Comparison of ENCODE assay signal across 8 mouse cellular contexts in the genomic region with DNA sequence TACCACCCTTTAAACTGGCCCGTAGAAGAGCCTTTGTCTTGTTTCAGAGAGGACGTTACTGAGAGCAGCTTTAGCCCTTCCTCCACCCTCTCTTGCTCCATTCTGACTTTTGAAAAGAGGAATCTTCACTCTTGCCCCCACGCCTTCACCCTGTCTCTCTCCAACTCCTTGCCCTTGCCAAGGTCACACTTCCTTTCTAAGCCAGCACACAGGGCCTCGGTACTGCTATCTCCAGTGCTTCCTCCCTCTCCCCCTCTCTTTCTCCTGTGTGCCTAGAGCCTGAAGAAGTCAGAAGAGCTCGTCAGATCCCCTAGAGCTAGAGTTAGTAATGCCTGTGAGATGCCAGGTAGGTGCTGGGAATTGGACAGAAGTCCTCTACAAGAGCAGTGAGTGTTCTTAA. TPM values are rescaled to one million over a fixed set of nuclear protein-coding genes. Genes with fewer than 3 reads are reported as not detected.
DNase-seq lines count a peak whose midpoint lies in the region; ATAC-seq and TF ChIP-seq lines count a peak whose summit lies in the region.

No protein-coding gene starts in this region.

- TF ChIP-seq EP300 in liver, postnatal 0 days (IDR thresholded peaks at IDR 0.05; ENCODE audit: low read depth): no peak

- H3K36me3 ChIP-seq in erythroblast, embryonic 14.5 days (ENCODE audit: control insufficient read depth): peaks cover 43% of the 10 kb centered on the region
- H3K36me3 ChIP-seq in liver, postnatal 0 days (replicated peaks; ENCODE audit: insufficient read depth, low read length): peaks cover 14% of the 10 kb centered on the region

- peak overlapping the region; percentile 72 for H3K4me3 ChIP-seq in erythroblast, embryonic 14.5 days (replicated peaks)
- no peak overlapping the region for H3K4me3 ChIP-seq in left cerebral cortex, adult 2 months
- H3K4me3 ChIP-seq in liver, postnatal 0 days (ENCODE audit: low read depth, low read length): no peak overlapping the region

- no peak for DNase-seq in left cerebral cortex, adult 2 months (ENCODE audit: extremely low spot score in 1 of 2, low spot score in 2 of 2)
- DNase-seq in left cerebral cortex, adult 18-20 months (ENCODE audit: low spot score in 2 of 2): no peak
- DNase-seq in ZHBTc4 (ENCODE audit: low read depth, low spot score): peak; percentile 66
- DNase-seq in liver, postnatal 0 days: no peak
- DNase-seq in adrenal gland, postnatal 4 days (ENCODE audit: low spot score in 2 of 2): no peak

- H3K4me1 ChIP-seq in erythroblast, embryonic 14.5 days (ENCODE audit: control insufficient read depth): peaks cover 70% of the 10 kb centered on the region
- peaks cover 27% of the 10 kb centered on the region for H3K4me1 ChIP-seq in liver, postnatal 0 days (ENCODE audit: insufficient read depth)

- H3K27ac ChIP-seq in left cerebral cortex, adult 2 months: peak overlapping the region; percentile 100
- peak overlapping the region; percentile 96 for H3K27ac ChIP-seq in liver, postnatal 0 days (ENCODE audit: low read depth)

- H3K9me3 ChIP-seq in erythroblast, embryonic 14.5 days (ENCODE audit: control insufficient read depth, low read length): no peaks in the 10 kb centered on the region
- no peaks in the 10 kb centered on the region for H3K9me3 ChIP-seq in liver, postnatal 0 days (ENCODE audit: low read length)

- TF ChIP-seq CTCF in left cerebral cortex, adult 2 months (IDR thresholded peaks at IDR 0.05): no peak
- TF ChIP-seq CTCF in liver, postnatal 0 days (IDR thresholded peaks at IDR 0.05; ENCODE audit: low read depth): no peak

- no peaks in the 10 kb centered on the region for H3K27me3 ChIP-seq in erythroblast, embryonic 14.5 days (ENCODE audit: control insufficient read depth)
- H3K27me3 ChIP-seq in liver, postnatal 0 days (ENCODE audit: insufficient read depth, low read length): no peaks in the 10 kb centered on the region

- intact Hi-C loops in left cerebral cortex, adult 2 months (cut with DNase I): loop anchor here (5.0 kb wide), 3 partner anchors 182 to 242 kb away; partner anchors contain the start of genes Abca17, Abca3 and Rnps1

- H3K4me2 ChIP-seq in liver, postnatal 0 days (ENCODE audit: low read depth, low read length): peak overlapping the region; percentile 83

- no peak for ATAC-seq in erythroblast, adult 5-6 weeks (replicated peaks; ENCODE audit: low FRiP score, poor library complexity, severe bottlenecking)
- ATAC-seq in liver, postnatal 0 days: no peak
- ATAC-seq in erythroid progenitor cell, adult 5-6 weeks (replicated peaks; ENCODE audit: low FRiP score, poor library complexity, severe bottlenecking): no peak

- WGBS in liver, postnatal 0 days (ENCODE audit: insufficient replicate concordance): 42% methylated on average over 5 of the region's 5 CpGs

- H3K9ac ChIP-seq in liver, postnatal 0 days (replicated peaks): no peak overlapping the region

RNA-seq across cellular contexts. Expression of gene Atp6v0c, which starts 1.2 kb away (rescaled TPM):
- polyA plus RNA-seq in erythroblast, embryonic 14.5 days (2012): 65.8 and 80.2 TPM in 2 replicates
- total RNA-seq in erythroblast, adult 5-6 weeks (2015; ENCODE audit: low replicate concordance): 160 and 166 TPM in 2 replicates
- total RNA-seq in erythroblast, adult 5-6 weeks (2017; ENCODE audit: low replicate concordance): 53.8 and 97.7 TPM in 2 replicates
- 1,000 to 10,000 TPM; 1,211 to 1,240 TPM for total RNA-seq in left cerebral cortex, adult 2 months (2021)
- total RNA-seq in left cerebral cortex, adult 18-20 months (2021): 1,000 to 10,000 TPM; 1,209 to 1,218 TPM
- 422 and 445 TPM in 2 replicates for polyA plus RNA-seq in liver, postnatal 0 days (2015; fragmentation: Nextera tagmentation; extraction: Ambion mirVana)
- 100 to 1,000 TPM; 344 to 347 TPM for total RNA-seq in adrenal gland, postnatal 4 days (2021)
- total RNA-seq in erythroid progenitor cell, adult 5-6 weeks (2015; ENCODE audit: low replicate concordance): 231 and 265 TPM in 2 replicates
- total RNA-seq in erythroid progenitor cell, adult 5-6 weeks (2017; ENCODE audit: low replicate concordance): 83.8 and 103 TPM in 2 replicates

RNA-seq across cellular contexts. Expression of gene Amdhd2, which starts 7.2 kb away (rescaled TPM):
- 7.0 and 9.1 TPM in 2 replicates for polyA plus RNA-seq in erythroblast, embryonic 14.5 days (2012)
- total RNA-seq in erythroblast, adult 5-6 weeks (2015; ENCODE audit: low replicate concordance): 3.3 and 12.5 TPM in 2 replicates
- 11.0 and 15.1 TPM in 2 replicates for total RNA-seq in erythroblast, adult 5-6 weeks (2017; ENCODE audit: low replicate concordance)
- total RNA-seq in left cerebral cortex, adult 2 months (2021): 10 to 100 TPM; 29.2 to 32.0 TPM
- 10 to 100 TPM; 27.3 to 38.0 TPM for total RNA-seq in left cerebral cortex, adult 18-20 months (2021)
- polyA plus RNA-seq in liver, postnatal 0 days (2015; fragmentation: Nextera tagmentation; extraction: Ambion mirVana): 18.5 and 20.0 TPM in 2 replicates
- 10 to 100 TPM; 44.9 to 46.8 TPM for total RNA-seq in adrenal gland, postnatal 4 days (2021)
- 10.5 and 20.5 TPM in 2 replicates for total RNA-seq in erythroid progenitor cell, adult 5-6 weeks (2015; ENCODE audit: low replicate concordance)
- 9.8 and 10.7 TPM in 2 replicates for total RNA-seq in erythroid progenitor cell, adult 5-6 weeks (2017; ENCODE audit: low replicate concordance)

RNA-seq across cellular contexts. Expression of gene Pdpk1, which starts 20.0 kb away (rescaled TPM):
- polyA plus RNA-seq in erythroblast, embryonic 14.5 days (2012): 3.3 and 3.7 TPM in 2 replicates
- total RNA-seq in erythroblast, adult 5-6 weeks (2015; ENCODE audit: low replicate concordance): 24.0 and 25.7 TPM in 2 replicates
- total RNA-seq in erythroblast, adult 5-6 weeks (2017; ENCODE audit: low replicate concordance): 24.8 and 30.8 TPM in 2 replicates
- total RNA-seq in left cerebral cortex, adult 2 months (2021): 100 to 1,000 TPM; 114 to 116 TPM
- 100 to 1,000 TPM; 114 to 120 TPM for total RNA-seq in left cerebral cortex, adult 18-20 months (2021)
- 19.3 and 20.5 TPM in 2 replicates for polyA plus RNA-seq in liver, postnatal 0 days (2015; fragmentation: Nextera tagmentation; extraction: Ambion mirVana)
- total RNA-seq in adrenal gland, postnatal 4 days (2021): 10 to 100 TPM; 51.0 to 51.8 TPM
- 83.6 and 88.0 TPM in 2 replicates for total RNA-seq in erythroid progenitor cell, adult 5-6 weeks (2015; ENCODE audit: low replicate concordance)
- total RNA-seq in erythroid progenitor cell, adult 5-6 weeks (2017; ENCODE audit: low replicate concordance): 74.5 and 76.8 TPM in 2 replicates

RNA-seq across cellular contexts. Expression of gene Tbc1d24, which starts 34.6 kb away (rescaled TPM):
- 0.44 and 0.61 TPM in 2 replicates for polyA plus RNA-seq in erythroblast, embryonic 14.5 days (2012)
- total RNA-seq in erythroblast, adult 5-6 weeks (2015; ENCODE audit: low replicate concordance): 2.3 TPM in 2 replicates
- 0.98 and 1.6 TPM in 2 replicates for total RNA-seq in erythroblast, adult 5-6 weeks (2017; ENCODE audit: low replicate concordance)
- total RNA-seq in left cerebral cortex, adult 2 months (2021): 10 to 100 TPM; 63.3 to 69.7 TPM
- 10 to 100 TPM; 62.8 to 66.6 TPM for total RNA-seq in left cerebral cortex, adult 18-20 months (2021)
- polyA plus RNA-seq in liver, postnatal 0 days (2015; fragmentation: Nextera tagmentation; extraction: Ambion mirVana): 2.0 and 4.2 TPM in 2 replicates
- total RNA-seq in adrenal gland, postnatal 4 days (2021): 10 to 100 TPM; 13.7 to 15.9 TPM
- total RNA-seq in erythroid progenitor cell, adult 5-6 weeks (2015; ENCODE audit: low replicate concordance): 3.4 and 5.8 TPM in 2 replicates
- 2.6 and 2.7 TPM in 2 replicates for total RNA-seq in erythroid progenitor cell, adult 5-6 weeks (2017; ENCODE audit: low replicate concordance)

RNA-seq across cellular contexts. Expression of gene Ntn3, which starts 38.6 kb away (rescaled TPM):
- polyA plus RNA-seq in erythroblast, embryonic 14.5 days (2012): 0.36 and 0.47 TPM in 2 replicates
- not detected in 2 replicates for total RNA-seq in erythroblast, adult 5-6 weeks (2015; ENCODE audit: low replicate concordance)
- total RNA-seq in erythroblast, adult 5-6 weeks (2017; ENCODE audit: low replicate concordance): not detected in 2 replicates
- total RNA-seq in left cerebral cortex, adult 2 months (2021): 10 to 100 TPM; 10.5 to 11.5 TPM
- 1 to 10 TPM; 8.1 to 8.5 TPM for total RNA-seq in left cerebral cortex, adult 18-20 months (2021)
- polyA plus RNA-seq in liver, postnatal 0 days (2015; fragmentation: Nextera tagmentation; extraction: Ambion mirVana): 0.37 and 0.45 TPM in 2 replicates
- total RNA-seq in adrenal gland, postnatal 4 days (2021): 1 to 10 TPM; 7.6 to 8.2 TPM
- total RNA-seq in erythroid progenitor cell, adult 5-6 weeks (2015; ENCODE audit: low replicate concordance): not detected in 2 replicates
- total RNA-seq in erythroid progenitor cell, adult 5-6 weeks (2017; ENCODE audit: low replicate concordance): not detected in 2 replicates
